Mouse (Mus musculus): ENCODE measurements at regions not wholly inside any gene's neighbourhood (a gene's known extent, or its start where the extent isn't known, plus 50 kb on each side); places are given as distances from the start of the nearest gene placed in this dataset.

GRCm38 (mm10) chr17:47182118-47182517 is 171.8 kb upstream of the Ubr2 start:
- TF ChIP-seq CTCF (IDR thresholded peaks at IDR 0.05; ENCODE audit: low read depth) (no peak), EP300 (IDR thresholded peaks at IDR 0.05; ENCODE audit: low read depth) (no peak)
